Mouse (Mus musculus) left cerebral cortex, postnatal 25 days (tissue): ENCODE results near the gene Pex3. TPM values are rescaled to one million over a fixed set of nuclear protein-coding genes. Genes with fewer than 3 reads are reported as not detected.
"Not testable (repeated sequence)": the region's sequence is repeated elsewhere in the genome, so short reads cannot be mapped to it uniquely, and the experiment has no call there.

Experiments used
- DNase-seq, 2 experiments: peaks; one replicate each; pipeline ENCODE4 v3.0.0; 2022; ENCODE audit warnings: low spot score in 2 of 2, mixed read lengths in 1 of 2
- intact Hi-C: fragments of 180-260 bp; cut with DNase I; formaldehyde crosslinking; loops from one replicate; pipeline ENCODE4 v1.15.1; 2025
- total RNA-seq, 2 experiments: library from RNA; stranded (reverse); gene quantifications; 2 replicates each; pipeline ENCODE4 v1.2.3; 2021

Gene Pex3
- total RNA-seq, 2 experiments from 2014 or later, result 24.3 to 27.7 TPM

DNA sequence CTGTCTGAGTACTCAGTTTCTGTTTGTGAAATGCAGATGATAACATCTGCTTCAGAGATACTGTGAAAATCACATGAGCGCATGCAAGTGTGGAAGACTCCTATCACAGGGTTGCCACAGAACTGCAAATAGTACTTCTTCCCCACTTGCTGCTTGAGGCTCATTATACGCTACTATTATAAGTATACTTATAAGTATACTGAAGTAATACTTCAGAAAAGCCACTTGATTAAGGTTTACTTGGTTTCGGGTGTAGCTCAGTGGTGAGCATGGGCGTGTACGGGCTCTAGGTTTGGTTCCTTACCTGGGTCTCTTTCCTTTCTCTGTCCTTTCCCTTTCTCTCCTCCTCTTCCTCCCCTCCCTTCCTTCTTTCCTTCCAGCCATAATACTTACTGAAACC is 11.2 kb downstream of the Pex3 start:
- no peak for DNase-seq
- intact Hi-C loops, result no loop called here

- intact Hi-C loops, result no loop called here
- no peak for DNase-seq
These were observed 13.1 kb downstream of the Pex3 start for GRCm38 (mm10) chr10:13539769-13540333.

GRCm38 (mm10) chr10:13536706-13537105 is 16.2 kb downstream of the Pex3 start:
- no peak for DNase-seq
- intact Hi-C loops, result no loop called here

GRCm38 (mm10) chr10:13534751-13535150 is 18.2 kb downstream of the Pex3 start:
- DNase-seq, result no peak
- intact Hi-C loops, result no loop called here

GRCm38 (mm10) chr10:13528155-13528554 is 24.8 kb downstream of the Pex3 start:
- DNase-seq, result no peak
- intact Hi-C loops, result no loop called here

- intact Hi-C loops, result no loop called here
- no peak for DNase-seq
These were observed 31.1 kb downstream of the Pex3 start for GRCm38 (mm10) chr10:13521857-13522256.

- DNase-seq, result no peak
- intact Hi-C loops, result loop anchor here (5.0 kb wide), 1 partner anchor 485 kb away; no protein-coding TSS in a partner anchor
These were observed 50.6 kb downstream of the Pex3 start for GRCm38 (mm10) chr10:13502371-13502770.

GRCm38 (mm10) chr10:13501533-13501932 is 51.4 kb downstream of the Pex3 start:
- intact Hi-C loops, result loop anchor here (2.0 to 5.0 kb wide), 2 partner anchors 29 to 484 kb away; no protein-coding TSS in a partner anchor
- DNase-seq, result not testable (repeated sequence)

GRCm38 (mm10) chr10:13500938-13501496 is 51.9 kb downstream of the Pex3 start:
- intact Hi-C loops, result loop anchor here (2.0 to 5.0 kb wide), 2 partner anchors 28 to 484 kb away; no protein-coding TSS in a partner anchor

GRCm38 (mm10) chr10:13500473-13500872 is 52.5 kb downstream of the Pex3 start:
- no peak for DNase-seq
- intact Hi-C loops, result loop anchor here (2.0 to 5.0 kb wide), 2 partner anchors 28 to 483 kb away; no protein-coding TSS in a partner anchor

More at GRCm38 (mm10) chr10:13500938-13501496, 51.9 kb downstream of the Pex3 start:
- DNase-seq, result peak; percentile 87 to 89

- DNase-seq, result no peak
- intact Hi-C loops, result no loop called here
These were observed 53.6 kb downstream of the Pex3 start, which contains the start of gene Fuca2 for GRCm38 (mm10) chr10:13499331-13499730. TSS of gene Fuca2 (plus strand) at chr10:13499540.

DNA sequence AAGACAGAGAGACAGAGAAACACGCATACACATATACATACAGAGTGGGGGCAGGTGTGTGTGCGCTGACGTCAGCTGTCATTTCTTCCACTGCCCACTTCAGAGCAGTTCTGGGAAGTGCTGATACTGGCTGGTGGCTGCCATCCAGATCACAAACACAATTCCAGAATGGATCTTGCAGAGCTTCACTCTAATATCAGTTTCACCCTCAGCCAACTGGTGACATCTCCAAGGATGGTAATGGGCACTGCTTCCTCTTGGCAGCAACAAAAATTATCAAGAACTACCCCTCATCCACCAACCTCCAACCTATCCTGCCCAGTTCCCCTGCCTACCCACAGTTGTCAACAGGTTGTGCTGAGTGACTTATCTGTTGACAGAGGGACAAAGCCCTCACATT is 56.6 kb downstream of the Pex3 start:
- DNase-seq, result no peak
- intact Hi-C loops, result no loop called here

GRCm38 (mm10) chr10:13493978-13494686 is 58.8 kb downstream of the Pex3 start:
- no peak for DNase-seq

DNA sequence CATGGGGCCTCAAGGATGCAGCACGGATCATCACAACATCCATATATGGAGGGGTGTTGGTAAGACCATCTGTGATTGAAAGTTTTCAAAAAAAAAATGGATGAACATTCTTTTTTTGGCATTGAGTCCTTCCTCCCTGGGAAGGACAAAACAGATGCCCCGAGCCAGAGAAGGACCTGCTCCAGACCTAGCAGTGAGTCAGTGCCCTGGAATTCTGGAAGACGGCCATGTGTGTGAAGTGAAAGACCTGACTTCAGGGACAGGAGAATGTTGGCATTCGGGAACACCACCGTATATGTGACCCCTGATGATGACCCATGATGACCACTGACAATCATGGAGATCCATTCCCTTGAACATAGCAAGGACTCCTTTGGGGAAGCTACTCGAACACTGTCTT is 63.3 kb downstream of the Pex3 start:
- no peak for DNase-seq
- intact Hi-C loops, result no loop called here

More at GRCm38 (mm10) chr10:13493978-13494686, 58.8 kb downstream of the Pex3 start:
- intact Hi-C loops, result no loop called here

- DNase-seq, result no peak
- intact Hi-C loops, result no loop called here
These were observed 67.0 kb downstream of the Pex3 start for GRCm38 (mm10) chr10:13485958-13486357.

- intact Hi-C loops, result no loop called here
- DNase-seq, result no peak
These were observed 73.6 kb downstream of the Pex3 start for GRCm38 (mm10) chr10:13479341-13479740.

- peak in 1 of 2 experiments; percentile 16 for DNase-seq
- intact Hi-C loops, result no loop called here
These were observed 77.8 kb downstream of the Pex3 start for GRCm38 (mm10) chr10:13475121-13475520.

GRCm38 (mm10) chr10:13474568-13474955 is 78.4 kb downstream of the Pex3 start:
- intact Hi-C loops, result no loop called here
- no peak for DNase-seq
